10 mouse cellular contexts compared by ENCODE assay signal in genomic region chr1:106374274-106374673, GRCm38 (mm10).
A peak's percentile ranks its signal among the peaks of the same experiment; 100 is the strongest.
DNase-seq lines count a peak whose midpoint lies in the region; ATAC-seq and TF ChIP-seq lines count a peak whose summit lies in the region.
"Had no signal": no experiment of that assay in that cellular context is flagged by ENCODE, and none has a peak within 500 bp of the region (broad histone marks: within the 10 kb centered on the region; RNA-seq: fewer than 3 reads in every experiment).

No protein-coding gene starts in this region.

- no peaks in the 10 kb centered on the region for H3K27me3 ChIP-seq in kidney, postnatal 0 days (ENCODE audit: insufficient read depth, low read length)
- no peaks in the 10 kb centered on the region for H3K27me3 ChIP-seq in CH12.LX (replicated peaks)
- H3K27me3 ChIP-seq: forebrain, embryonic 13.5 days; liver, embryonic 15.5 days had no signal

- H3K36me3 ChIP-seq in kidney, postnatal 0 days (ENCODE audit: insufficient read depth, low read length), result no peaks in the 10 kb centered on the region
- peaks cover 5 to 62% of the 10 kb centered on the region in 2 experiments for H3K36me3 ChIP-seq in CH12.LX (replicated peaks in 1 of 2; ENCODE audit: control insufficient read depth in 1 of 2, insufficient read depth in 1 of 2, low read length in 1 of 2)
- H3K36me3 ChIP-seq: liver, embryonic 15.5 days had no signal

- ATAC-seq in cerebellum, adult (ENCODE audit: insufficient number of reproducible peaks, low FRiP score, low TSS enrichment), result peak; percentile 72; the same call in 1 of the 2 replicates
- no peak for ATAC-seq in kidney, postnatal 0 days (replicated peaks; ENCODE audit: low FRiP score, low read depth)
- ATAC-seq: forebrain, embryonic 13.5 days had no signal

- dilution Hi-C loops in CH12.LX (cut with MboI; ENCODE audit: extremely low pct_ligation_motif_present, extremely low pct_unique_long_range_greater_than_20kb, low sequenced_read_pairs), result no loop called here

- no peak overlapping the region for H3K4me3 ChIP-seq in kidney, postnatal 0 days (replicated peaks; ENCODE audit: low read depth, low read length)
- H3K4me3 ChIP-seq in CH12.LX (replicated peaks in 1 of 3; ENCODE audit: low read depth in 2 of 3, low read length in 2 of 3, poor library complexity in 1 of 3), result no peak overlapping the region
- H3K4me3 ChIP-seq: forebrain, embryonic 13.5 days; liver, embryonic 15.5 days had no signal

- H3K79me2 ChIP-seq in CH12.LX (replicated peaks; ENCODE audit: control insufficient read depth, extremely low read depth, insufficient read depth, poor library complexity, severe bottlenecking), result no peaks in the 10 kb centered on the region

- TF ChIP-seq POLR2A in CH12.LX (IDR thresholded peaks at IDR 0.05; ENCODE audit: low read depth, low read length), result no peak

- in situ Hi-C loops in CH12.LX (cut with MboI; ENCODE audit: low pct_ligation_motif_present, low pct_unique_long_range_greater_than_20kb, low sequenced_read_pairs), result no loop called here

- H3K4me2 ChIP-seq in kidney, postnatal 0 days (ENCODE audit: low read length), result no peak overlapping the region
- H3K4me2 ChIP-seq in CH12.LX (ENCODE audit: insufficient read depth, low read depth, poor library complexity, severe bottlenecking), result no peak overlapping the region
- H3K4me2 ChIP-seq: forebrain, embryonic 13.5 days; liver, embryonic 15.5 days had no signal

- peak; percentile 42; the same call in 1 of the 2 replicates for TF ChIP-seq CTCF in kidney, postnatal 0 days (IDR thresholded peaks at IDR 0.05; ENCODE audit: low read depth)
- peak in 1 of 2 experiments; percentile 56; a peak in 2 of 4 replicates for TF ChIP-seq CTCF in CH12.LX (conservative IDR thresholded peaks at IDR 0.05 in 1 of 2, IDR thresholded peaks at IDR 0.05 in 1 of 2; ENCODE audit: low read depth in 2 of 2, low read length in 2 of 2)

- H3K9me3 ChIP-seq in kidney, postnatal 0 days (replicated peaks; ENCODE audit: low read length), result no peaks in the 10 kb centered on the region
- H3K9me3 ChIP-seq in CH12.LX (replicated peaks; ENCODE audit: low read length), result no peaks in the 10 kb centered on the region
- H3K9me3 ChIP-seq: forebrain, embryonic 13.5 days; liver, embryonic 15.5 days had no signal

- H3K27ac ChIP-seq in kidney, postnatal 0 days, result no peak overlapping the region
- peak overlapping the region; percentile 25; the same call in 1 of the 2 replicates for H3K27ac ChIP-seq in CH12.LX (ENCODE audit: insufficient read depth, low read depth)
- H3K27ac ChIP-seq: forebrain, embryonic 13.5 days; liver, embryonic 15.5 days had no signal

- peak; percentile 63 for TF ChIP-seq RAD21 in CH12.LX (IDR thresholded peaks at IDR 0.05; ENCODE audit: low read depth, low read length)

- no peak overlapping the region for H3K9ac ChIP-seq in kidney, postnatal 0 days (ENCODE audit: low read depth, low read length)
- no peak overlapping the region for H3K9ac ChIP-seq in CH12.LX (ENCODE audit: insufficient read depth, low read depth)
- H3K9ac ChIP-seq: forebrain, embryonic 13.5 days; liver, embryonic 15.5 days had no signal

- no peak for TF ChIP-seq EP300 in CH12.LX (IDR thresholded peaks at IDR 0.05; ENCODE audit: low read length)

- 90% methylated on average over 2 of the region's 2 CpGs for WGBS in kidney, postnatal 0 days

- DNase-seq in cerebellum, postnatal 4 days (ENCODE audit: low spot score in 2 of 2), result no peak
- DNase-seq in kidney, postnatal 0 days (ENCODE audit: low spot score), result no peak
- DNase-seq in kidney, adult 11 months, result no peak
- peak; percentile 38 for DNase-seq in CH12.LX (ENCODE audit: extremely low read depth)
- peak; percentile 41 to 54 for DNase-seq in cerebellum, postnatal 25 days
- DNase-seq in testis, postnatal 14 days (ENCODE audit: low spot score), result no peak
- DNase-seq in liver, result no peak

- no peaks in the 10 kb centered on the region for H3K4me1 ChIP-seq in kidney, postnatal 0 days (replicated peaks; ENCODE audit: insufficient read depth, low read length)
- H3K4me1 ChIP-seq in CH12.LX (ENCODE audit: control insufficient read depth in 1 of 2, insufficient read depth in 2 of 2), result peaks cover 14 to 68% of the 10 kb centered on the region in 2 experiments
- H3K4me1 ChIP-seq: forebrain, embryonic 13.5 days; liver, embryonic 15.5 days had no signal

TF ChIP-seq in CH12.LX, 34 proteins besides CTCF, POLR2A, EP300 and RAD21:
- TF ChIP-seq MAZ (IDR thresholded peaks at IDR 0.05; ENCODE audit: low read depth, low read length) (0 out of 2 replicates have a peak, but pooled peaks have one; percentile 39), MXI1 (IDR thresholded peaks at IDR 0.05; ENCODE audit: low read depth, low read length) (no peak), IRF4 (IDR thresholded peaks at IDR 0.05; ENCODE audit: low read depth, low read length) (0 out of 2 replicates have a peak, but pooled peaks have one; percentile 15), JUN (IDR thresholded peaks at IDR 0.05; ENCODE audit: insufficient read depth, low read depth, low read length) (no peak), USF1 (IDR thresholded peaks at IDR 0.05; ENCODE audit: low read depth, low read length) (no peak), SMC3 (IDR thresholded peaks at IDR 0.05; ENCODE audit: low read depth, low read length) (peak; percentile 53), GABPA (IDR thresholded peaks at IDR 0.05; ENCODE audit: insufficient replicate concordance, low read depth, low read length) (no peak), MAFK (IDR thresholded peaks at IDR 0.05; ENCODE audit: insufficient replicate concordance, low read length) (0 out of 2 replicates have a peak, but pooled peaks have one; percentile 32), BHLHE40 (IDR thresholded peaks at IDR 0.05; ENCODE audit: low read depth, low read length) (no peak)
TF ChIP-seq in CH12.LX: peak in this region for 4.

Comparison
In these comparisons a context has a peak if more than half of its experiments do, and no peak if none do; other contexts are left out.
1. DNase-seq: peak in CH12.LX (single experiment) and cerebellum, postnatal 25 days (2 of 2); none in cerebellum, postnatal 4 days (0 of 2), kidney, postnatal 0 days (single experiment), kidney, adult 11 months (single experiment), testis, postnatal 14 days (single experiment) and liver (single experiment).